Mouse (Mus musculus) layer of hippocampus, adult 2 months (tissue): Measurements from ENCODE around the gene Tomm70a. TPM values are rescaled to one million over a fixed set of nuclear protein-coding genes. Genes with fewer than 3 reads are reported as not detected.

Source experiments
- DNase-seq, 2 experiments: peaks; one replicate each; pipeline ENCODE4 v3.0.0; 2022; ENCODE audit warnings: low spot score in 2 of 2
- H3K27ac ChIP-seq: fragments of 200-600 bp; 2 replicates; pipeline ENCODE4 v1.8.1; 2022
- H3K4me3 ChIP-seq: fragments of 200-600 bp; 2 replicates; pipeline ENCODE4 v1.8.1; 2022; ENCODE audit warnings: mild to moderate bottlenecking
- CTCF ChIP-seq: fragments of 200-600 bp; conservative IDR thresholded peaks from 2 replicates; pipeline ENCODE4 v1.8.1; 2022; ENCODE audit warnings: antibody characterized with exemption, mild to moderate bottlenecking, moderate library complexity
- long read RNA-seq, 2 experiments: library from polyadenylated mRNA; stranded (forward); transcript quantifications; one replicate each; pipeline ENCODE4 v2.0.0; 2021; ENCODE audit warnings: borderline mapping rate in 2 of 2
- total RNA-seq, 2 experiments: library from RNA; stranded (reverse); gene quantifications; 2 replicates each; pipeline ENCODE4 v1.2.3; 2021

Gene Tomm70a
- total RNA-seq = 10 to 100 TPM; 93.9 to 98.1 TPM
- long read RNA-seq, experiment 1, full-length matches to known transcripts = 108 of 127 reads
- long read RNA-seq, experiment 1, partial matches to known transcripts = 13 of 127 reads
- long read RNA-seq, experiment 1, other reads (novel, unspliced or antisense) = 6 of 127 reads
- long read RNA-seq, experiment 2, full-length matches to known transcripts = 125 of 147 reads
- long read RNA-seq, experiment 2, partial matches to known transcripts = 19 of 147 reads
- long read RNA-seq, experiment 2, other reads (novel, unspliced or antisense) = 3 of 147 reads

DNA sequence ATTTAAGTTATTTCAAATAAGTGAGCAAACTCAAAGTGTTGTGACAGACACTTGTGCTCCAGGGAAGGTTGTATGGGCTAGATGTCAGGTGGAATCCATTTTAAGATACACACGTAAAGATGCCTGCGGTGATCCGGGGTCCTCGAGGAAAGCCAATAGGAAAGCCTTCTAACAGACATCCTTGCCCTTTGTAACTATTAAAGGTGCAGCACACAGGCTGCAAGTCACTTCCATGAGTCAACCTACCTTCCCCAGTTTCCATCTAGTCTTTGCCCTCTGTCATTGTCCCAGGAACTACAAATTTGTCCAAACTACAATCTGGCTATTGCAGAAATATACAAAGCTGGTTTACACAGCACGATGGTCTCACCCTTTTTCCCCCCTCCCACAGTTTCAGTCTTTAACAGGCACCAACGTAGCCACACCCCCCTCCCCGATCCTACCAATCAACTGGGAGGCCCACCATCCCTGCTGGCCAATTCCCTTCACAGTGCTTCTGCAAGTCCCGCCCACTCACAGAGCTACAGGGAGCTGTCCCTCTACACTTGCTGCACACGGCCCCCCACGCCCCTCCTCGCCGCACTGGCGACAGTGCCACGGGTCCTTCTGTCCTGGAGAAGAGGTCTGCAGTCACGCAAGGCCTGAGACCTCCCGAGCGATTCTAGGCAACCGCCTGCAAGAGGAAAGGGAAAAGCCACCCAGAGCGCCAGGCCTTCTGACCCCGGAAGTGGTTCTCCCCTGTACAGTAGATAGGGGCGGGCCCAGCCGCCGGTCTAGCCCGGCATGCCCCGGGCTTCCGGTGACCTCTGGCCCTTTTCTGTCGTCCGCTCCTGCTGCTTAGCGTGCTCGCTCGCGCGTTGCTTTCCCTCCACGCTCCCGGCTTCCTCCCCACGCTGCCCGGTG, at the start of gene Tomm70a:
Gene Tomm70a (plus strand): TSS at position 791 of the 903 bp plus-strand sequence.
- TF ChIP-seq CTCF = no peak
- H3K4me3 ChIP-seq = peak within 1 kb of the TSS; percentile 68
- peak within 1 kb of the TSS; percentile 99 for H3K27ac ChIP-seq
- DNase-seq = peak; percentile 93 to 96

GRCm38 (mm10) chr16:57075986-57076385, 45.5 kb upstream of the Tomm70a start:
- H3K27ac ChIP-seq = no peak overlapping the region
- H3K4me3 ChIP-seq = no peak overlapping the region
- DNase-seq = no peak
- no peak for TF ChIP-seq CTCF

GRCm38 (mm10) chr16:57079577-57079976, 41.9 kb upstream of the Tomm70a start:
- TF ChIP-seq CTCF = no peak

GRCm38 (mm10) chr16:57092460-57092859, 29.0 kb upstream of the Tomm70a start:
- peak; percentile 90 for TF ChIP-seq CTCF
- Histone ChIP-seq H3K4me3 (no peak overlapping the region), H3K27ac (no peak overlapping the region)
- peak; percentile 31 to 68 for DNase-seq

More at GRCm38 (mm10) chr16:57079577-57079976, 41.9 kb upstream of the Tomm70a start:
- no peak for DNase-seq
- H3K4me3 ChIP-seq = no peak overlapping the region
- no peak overlapping the region for H3K27ac ChIP-seq

DNA sequence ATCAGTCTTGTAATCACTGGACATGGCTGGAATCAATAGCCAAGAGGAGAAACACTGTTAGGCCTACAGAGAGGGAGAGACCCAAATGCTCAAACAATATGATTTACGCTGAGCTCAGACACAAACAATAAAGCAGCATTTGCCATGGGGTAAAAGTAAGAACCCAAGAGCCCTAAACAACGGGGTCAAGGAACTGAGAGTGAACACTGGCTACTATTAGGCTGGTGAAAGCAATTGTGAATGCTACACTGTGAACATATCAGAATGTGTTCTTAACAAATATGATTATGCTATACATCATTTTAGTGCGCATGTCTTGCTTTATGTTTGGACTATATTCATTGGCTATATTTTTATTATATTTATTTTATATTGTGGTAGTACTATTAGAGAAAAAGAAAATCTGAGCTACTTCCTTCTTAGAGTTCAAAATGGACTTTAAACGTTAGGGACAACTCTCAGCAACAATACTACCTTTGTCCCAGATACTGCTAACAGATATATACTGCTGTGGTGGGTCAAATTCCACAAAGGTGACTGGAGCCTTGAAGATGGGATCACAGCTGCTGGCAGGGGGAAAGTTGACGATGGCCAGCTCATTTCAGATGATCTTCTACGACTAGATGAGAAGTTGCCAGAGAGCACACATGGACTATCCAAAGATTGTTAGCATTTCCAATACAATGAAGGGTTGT, 28.4 kb upstream of the Tomm70a start:
- no peak for TF ChIP-seq CTCF
- no peak for DNase-seq
- H3K4me3 ChIP-seq = no peak overlapping the region
- H3K27ac ChIP-seq = no peak overlapping the region

DNA sequence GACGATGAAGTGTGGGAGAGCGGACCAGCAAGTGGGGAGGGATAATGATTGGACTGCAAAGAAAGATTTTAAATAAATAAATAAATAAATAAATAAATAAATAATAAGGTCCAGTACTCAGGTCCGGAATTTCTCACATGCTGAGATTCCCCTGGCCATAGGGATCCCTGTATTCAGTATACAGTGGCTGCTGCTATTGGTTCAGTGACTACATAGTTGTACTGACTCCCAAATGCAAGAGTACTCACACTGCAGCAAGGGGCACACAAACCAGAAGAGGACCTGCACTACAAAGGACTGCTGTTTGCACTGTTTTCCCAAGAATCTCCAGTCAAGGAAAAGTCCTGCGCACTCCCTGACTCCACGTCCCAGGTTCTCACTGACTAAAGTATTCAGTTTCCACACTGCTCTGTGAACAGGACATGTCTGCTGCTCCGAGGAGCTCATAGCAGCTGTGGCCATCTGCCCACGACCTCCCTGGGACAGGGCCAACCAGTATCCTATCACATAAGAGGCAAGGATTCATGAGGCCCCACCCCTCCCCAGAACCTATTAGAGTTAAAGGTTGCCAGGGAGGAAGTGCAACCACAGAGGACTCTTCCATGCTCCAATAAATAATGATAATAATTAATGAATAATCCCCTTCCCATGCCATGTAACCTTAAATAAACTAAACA, 22.9 kb upstream of the Tomm70a start:
- H3K27ac ChIP-seq = no peak overlapping the region
- H3K4me3 ChIP-seq = no peak overlapping the region
- DNase-seq = no peak
- no peak for TF ChIP-seq CTCF

- TF ChIP-seq CTCF = no peak
- Histone ChIP-seq H3K4me3 (no peak overlapping the region), H3K27ac (no peak overlapping the region)
- DNase-seq = no peak
These were observed 21.8 kb upstream of the Tomm70a start for GRCm38 (mm10) chr16:57099572-57100237.

GRCm38 (mm10) chr16:57101174-57101573, 20.3 kb upstream of the Tomm70a start:
- no peak overlapping the region for H3K4me3 ChIP-seq
- DNase-seq = no peak
- TF ChIP-seq CTCF = no peak
- no peak overlapping the region for H3K27ac ChIP-seq

- Histone ChIP-seq H3K4me3 (no peak overlapping the region), H3K27ac (no peak overlapping the region)
- no peak for TF ChIP-seq CTCF
- no peak for DNase-seq
These were observed 15.1 kb upstream of the Tomm70a start for GRCm38 (mm10) chr16:57106185-57106960.

DNA sequence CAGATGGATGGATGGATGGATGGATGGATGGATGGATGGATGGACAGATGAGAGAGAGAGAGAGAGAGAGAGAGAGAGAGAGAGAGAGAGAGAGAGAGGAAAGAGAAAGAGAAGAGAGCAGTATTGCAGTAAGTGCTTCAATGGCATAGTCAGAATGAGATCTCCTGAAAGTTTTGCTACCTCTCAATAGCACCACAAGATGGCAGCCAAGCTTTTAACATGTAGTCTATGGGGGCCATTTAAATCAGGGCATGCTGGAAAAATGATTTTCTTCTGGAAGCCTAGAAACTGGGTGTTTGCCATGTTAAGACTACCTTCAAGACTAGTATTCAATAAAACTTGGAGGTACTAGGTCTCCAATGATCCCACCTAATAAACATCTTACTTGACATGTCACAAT, 5.4 kb upstream of the Tomm70a start:
- Histone ChIP-seq H3K27ac (no peak overlapping the region), H3K4me3 (no peak overlapping the region)
- no peak for DNase-seq
- peak; percentile 62 for TF ChIP-seq CTCF

GRCm38 (mm10) chr16:57117562-57117961, 3.9 kb upstream of the Tomm70a start:
- Histone ChIP-seq H3K4me3 (no peak overlapping the region), H3K27ac (no peak overlapping the region)
- TF ChIP-seq CTCF = no peak
- no peak for DNase-seq
